Mouse (Mus musculus) thymus, adult 2 months (tissue): Measurements from ENCODE around the gene Pcgf2. TPM values are rescaled to one million over a fixed set of nuclear protein-coding genes. Genes with fewer than 3 reads are reported as not detected.
"Not testable (repeated sequence)": the region's sequence is repeated elsewhere in the genome, so short reads cannot be mapped to it uniquely, and the experiment has no call there.

Source experiments
- DNase-seq: peaks from one replicate; pipeline ENCODE4 v3.0.0; 2021
- H3K27ac ChIP-seq: fragments of 200-500 bp; 2 replicates; pipeline ENCODE4 v1.5.1; 2012; ENCODE audit warnings: low read length, control low read depth; ENCODE audit not compliant: control insufficient read depth, insufficient read depth
- H3K27me3 ChIP-seq: fragments of 200-500 bp; 2 replicates; pipeline ENCODE4 v1.6.1; 2012; ENCODE audit warnings: mild to moderate bottlenecking, low read length, moderate library complexity, mixed read lengths; ENCODE audit not compliant: control insufficient read depth, insufficient read depth
- H3K36me3 ChIP-seq: fragments of 200-500 bp; 2 replicates; pipeline ENCODE4 v1.6.1; 2012; ENCODE audit warnings: mild to moderate bottlenecking, low read length, moderate library complexity; ENCODE audit not compliant: control insufficient read depth, insufficient read depth
- H3K4me1 ChIP-seq: fragments of 200-500 bp; replicated peaks from 2 replicates; pipeline ENCODE4 v1.6.1; 2012; ENCODE audit warnings: low read length; ENCODE audit not compliant: control insufficient read depth, insufficient read depth
- H3K4me3 ChIP-seq: fragments of 200-500 bp; 2 replicates; pipeline ENCODE4 v1.5.1; 2012; ENCODE audit warnings: mild to moderate bottlenecking, low read length, control low read depth, moderate library complexity; ENCODE audit not compliant: control insufficient read depth, insufficient read depth
- CTCF ChIP-seq: fragments of 200-500 bp; IDR thresholded peaks from 2 replicates; pipeline ENCODE4 v1.5.1; 2012; ENCODE audit warnings: mild to moderate bottlenecking, control low read depth, low read length, moderate library complexity, borderline replicate concordance; ENCODE audit not compliant: control insufficient read depth, poor library complexity, insufficient read depth; ENCODE audit errors: extremely low read depth
- POLR2A ChIP-seq: fragments of 200-500 bp; IDR thresholded peaks from 2 replicates; pipeline ENCODE4 v1.6.1; 2012; ENCODE audit warnings: mild to moderate bottlenecking, low read length, control low read depth, moderate library complexity; ENCODE audit not compliant: control insufficient read depth, poor library complexity, insufficient read depth; ENCODE audit errors: extremely low read depth
- WGBS: fragments of 180-500 bp; shearing (Covaris S2); methylation state at CpG from one replicate; pipeline ENCODE4 v1.1.7; 2018; 5-methylcytosine and 5-hydroxymethylcytosine counted together
- polyA plus RNA-seq: library from polyadenylated mRNA; depleted of rRNA; stranded (reverse); fragments of >200 nt; gene quantifications from 2 replicates; pipeline ENCODE4 v1.2.3, GENCODE M21; 2012

Pcgf2 gene
- polyA plus RNA-seq, 1 experiment: 28.2 TPM

- Histone ChIP-seq H3K4me3 (no peak overlapping the region), H3K4me1 (peaks cover 19% of the 10 kb centered on the region), H3K36me3 (peaks cover 30% of the 10 kb centered on the region), H3K27me3 (no peaks in the 10 kb centered on the region), H3K27ac (no peak overlapping the region)
- no peak for DNase-seq
- no peak for TF ChIP-seq POLR2A
- no peak for TF ChIP-seq CTCF
- WGBS: 95% methylated on average over 8 of the region's 8 CpGs
Observed at GRCm38 (mm10) chr11:97713896-97714295, 13.6 kb upstream of the Pcgf2 start.

GRCm38 (mm10) chr11:97712286-97712685 lies 12.0 kb upstream of the Pcgf2 start:
- Histone ChIP-seq H3K4me1 (peaks cover 10% of the 10 kb centered on the region), H3K27ac (no peak overlapping the region), H3K27me3 (no peaks in the 10 kb centered on the region), H3K4me3 (no peak overlapping the region), H3K36me3 (peaks cover 28% of the 10 kb centered on the region)
- DNase-seq: no peak
- WGBS: 98% methylated on average over 15 of the region's 15 CpGs
- TF ChIP-seq POLR2A (no peak), CTCF (no peak)

GRCm38 (mm10) chr11:97711200-97711900 lies 11.1 kb upstream of the Pcgf2 start:
- Histone ChIP-seq H3K4me1 (peaks cover 10% of the 10 kb centered on the region), H3K4me3 (no peak overlapping the region), H3K27me3 (no peaks in the 10 kb centered on the region), H3K36me3 (peaks cover 33% of the 10 kb centered on the region), H3K27ac (no peak overlapping the region)
- no peak for DNase-seq
- WGBS: 52% methylated on average over 13 of the region's 13 CpGs
- TF ChIP-seq POLR2A (no peak), CTCF (no peak)

- H3K27me3 ChIP-seq, H3K27ac ChIP-seq, H3K4me3 ChIP-seq, DNase-seq: not testable (repeated sequence)
- WGBS: 90% methylated on average over 2 of the region's 2 CpGs
- H3K36me3 ChIP-seq: peaks cover 35% of the 10 kb centered on the region
- H3K4me1 ChIP-seq: peaks cover 10% of the 10 kb centered on the region
Observed at GRCm38 (mm10) chr11:97710067-97710466, 9.8 kb upstream of the Pcgf2 start.

GRCm38 (mm10) chr11:97703039-97703826 lies 2.9 kb upstream of the Pcgf2 start, which contains the start of gene Psmb3:
TSS of gene Psmb3 (plus strand) at chr11:97703399.
- Histone ChIP-seq H3K27ac (peak within 1 kb of the TSS; percentile 7; the same call in 1 of the 2 replicates), H3K27me3 (peaks cover 14% of the 10 kb centered on the region; the same call in 1 of the 2 replicates), H3K4me1 (peaks cover 29% of the 10 kb centered on the region), H3K36me3 (peaks cover 13% of the 10 kb centered on the region), H3K4me3 (peak within 1 kb of the TSS; percentile 96)
- DNase-seq: peak; percentile 99
- under 1% methylated on average over 35 of the region's 35 CpGs for WGBS
- TF ChIP-seq POLR2A (peak; percentile 81), CTCF (no peak)

- Histone ChIP-seq H3K4me1 (peaks cover 29% of the 10 kb centered on the region), H3K27me3 (peaks cover 14% of the 10 kb centered on the region; the same call in 1 of the 2 replicates), H3K4me3 (peak overlapping the region; percentile 69), H3K36me3 (peaks cover 9% of the 10 kb centered on the region), H3K27ac (peak overlapping the region; percentile 7; the same call in 1 of the 2 replicates)
- DNase-seq: peak; percentile 78
- WGBS: under 1% methylated on average over 24 of the region's 24 CpGs
- no peak for TF ChIP-seq POLR2A
- no peak for TF ChIP-seq CTCF
Observed at GRCm38 (mm10) chr11:97702393-97702745, 2.1 kb upstream of the Pcgf2 start.
